Mouse (Mus musculus) megakaryocyte, adult 5-6 weeks (primary cell): ENCODE results near the gene Dgkq. TPM values are rescaled to one million over a fixed set of nuclear protein-coding genes. Genes with fewer than 3 reads are reported as not detected.
A peak's percentile ranks its signal among the peaks of the same experiment; 100 is the strongest.
"Not testable (repeated sequence)": the region's sequence is repeated elsewhere in the genome, so short reads cannot be mapped to it uniquely, and the experiment has no call there.

Experiments
- ATAC-seq: 2 replicates; pipeline ENCODE4 v1.8.0; 2016; ENCODE audit warnings: mild to moderate bottlenecking, inconsistent platforms; ENCODE audit not compliant: poor library complexity, severe bottlenecking
- total RNA-seq, 2 experiments: library from RNA; stranded (forward) in 1 of 2; stranded (reverse) in 1 of 2; fragments of 153-499, 151-499 nt in 1 of 2; fragments of 221-1000, 200-1000 nt in 1 of 2; gene quantifications; 2 replicates each; pipeline versions ENCODE4 v1.2.3 to v1.2.4; 2015 to 2017

Gene Dgkq
- total RNA-seq, 2 experiments from 2014 or later: 5.9 to 6.8 TPM

- no peak for ATAC-seq
Observed at GRCm38 (mm10) chr5:108655891-108656650, 13.4 kb downstream of the Dgkq start.

- ATAC-seq: no peak
Observed at GRCm38 (mm10) chr5:108655381-108655780, 14.1 kb downstream of the Dgkq start.

GRCm38 (mm10) chr5:108654444-108654990 lies 15.0 kb downstream of the Dgkq start:
- ATAC-seq: no peak

- ATAC-seq: no peak
Observed at GRCm38 (mm10) chr5:108653341-108653740, 16.1 kb downstream of the Dgkq start.

- ATAC-seq: peak; percentile 86
Observed at GRCm38 (mm10) chr5:108651823-108652222, 17.6 kb downstream of the Dgkq start.

GRCm38 (mm10) chr5:108651136-108651720 lies 18.2 kb downstream of the Dgkq start:
- no peak for ATAC-seq

GRCm38 (mm10) chr5:108650341-108650740 lies 19.1 kb downstream of the Dgkq start:
- no peak for ATAC-seq

- no peak for ATAC-seq
Observed at GRCm38 (mm10) chr5:108648937-108649576, 20.4 kb downstream of the Dgkq start.

GRCm38 (mm10) chr5:108647820-108648465 lies 21.5 kb downstream of the Dgkq start:
- no peak for ATAC-seq

- ATAC-seq: no peak
Observed at GRCm38 (mm10) chr5:108647311-108647710, 22.2 kb downstream of the Dgkq start.

- ATAC-seq: no peak
Observed at GRCm38 (mm10) chr5:108646343-108646660, 23.2 kb downstream of the Dgkq start.

GRCm38 (mm10) chr5:108645651-108646342 lies 23.7 kb downstream of the Dgkq start:
- no peak for ATAC-seq

- no peak for ATAC-seq
Observed at GRCm38 (mm10) chr5:108643674-108644073, 25.8 kb downstream of the Dgkq start.

GRCm38 (mm10) chr5:108636172-108636571 lies 33.3 kb downstream of the Dgkq start:
- peak; percentile 93 for ATAC-seq

- ATAC-seq: not testable (repeated sequence)
Observed at GRCm38 (mm10) chr5:108634088-108634487, 35.4 kb downstream of the Dgkq start.

GRCm38 (mm10) chr5:108633676-108634075 lies 35.8 kb downstream of the Dgkq start:
- no peak for ATAC-seq

GRCm38 (mm10) chr5:108629634-108630483 lies 39.6 kb downstream of the Dgkq start, which contains the start of the genes Gak and Tmem175:
Gene Gak, minus strand, starts transcription at chr5:108629755.
Gene Tmem175, plus strand, starts transcription at chr5:108629770.
- ATAC-seq: peak; percentile 93

- ATAC-seq: peak; percentile 58
Observed at GRCm38 (mm10) chr5:108628891-108629633, 40.4 kb downstream of the Dgkq start.
